Mouse (Mus musculus) midbrain, postnatal 0 days (tissue): Measurements from ENCODE around the gene Poc1a. TPM values are rescaled to one million over a fixed set of nuclear protein-coding genes. Genes with fewer than 3 reads are reported as not detected.

Experiments
- ATAC-seq: fragments of 200-750 bp; cut with Nextera tagmentation; 2 replicates; pipeline ENCODE4 v1.8.0; 2017; ENCODE audit warnings: moderate number of reproducible peaks, mild to moderate bottlenecking, moderate TSS enrichment, moderate library complexity; ENCODE audit not compliant: low FRiP score
- DNase-seq: peaks from one replicate; pipeline ENCODE4 v3.0.0-alpha.2; 2015; ENCODE audit warnings: low spot score
- H3K27ac ChIP-seq: fragments of 300-500 bp; sonication (generic); 2 replicates; pipeline ENCODE4 v1.5.1; 2014; ENCODE audit warnings: low read depth, mild to moderate bottlenecking, low read length, mixed read lengths
- H3K27me3 ChIP-seq: fragments of 300-500 bp; sonication (generic); 2 replicates; pipeline ENCODE4 v1.6.1; 2014; ENCODE audit warnings: low read length, control low read depth, mixed read lengths; ENCODE audit not compliant: insufficient read depth
- H3K36me3 ChIP-seq: fragments of 300-500 bp; sonication (generic); 2 replicates; pipeline ENCODE4 v1.6.1; 2014; ENCODE audit warnings: low read length, control low read depth, mixed read lengths; ENCODE audit not compliant: insufficient read depth
- H3K4me1 ChIP-seq: fragments of 300-500 bp; sonication (generic); 2 replicates; pipeline ENCODE4 v1.6.1; 2014; ENCODE audit warnings: mild to moderate bottlenecking, control low read depth, antibody characterized with exemption, low read length, mixed read lengths; ENCODE audit not compliant: insufficient read depth
- H3K4me2 ChIP-seq: fragments of 300-500 bp; sonication (generic); 2 replicates; pipeline ENCODE4 v1.6.1; 2014; ENCODE audit warnings: low read depth, mild to moderate bottlenecking, low read length, mixed read lengths; ENCODE audit not compliant: poor library complexity, severe bottlenecking
- H3K4me3 ChIP-seq: fragments of 300-500 bp; sonication (generic); 2 replicates; pipeline ENCODE4 v1.5.1; 2014; ENCODE audit warnings: low read depth, mild to moderate bottlenecking, low read length, moderate library complexity
- H3K9ac ChIP-seq: fragments of 300-500 bp; sonication (generic); replicated peaks from 2 replicates; pipeline ENCODE4 v1.6.1; 2014; ENCODE audit warnings: mild to moderate bottlenecking, low read length, moderate library complexity, mixed read lengths; ENCODE audit not compliant: poor library complexity, severe bottlenecking
- H3K9me3 ChIP-seq: fragments of 300-500 bp; sonication (generic); 2 replicates; pipeline ENCODE4 v1.6.1; 2016; ENCODE audit warnings: low read length, control low read depth
- CTCF ChIP-seq: IDR thresholded peaks from 2 replicates; pipeline ENCODE4 v1.5.1; 2016; ENCODE audit warnings: antibody characterized with exemption, mild to moderate bottlenecking
- WGBS: fragments of 180-500 bp; shearing (Covaris S2); extraction: QIAGEN DNeasy Blood & Tissue Kit; methylation state at CpG from one replicate; pipeline ENCODE4 v1.1.7; 2014; 5-methylcytosine and 5-hydroxymethylcytosine counted together
- polyA plus RNA-seq: library from polyadenylated mRNA; unstranded; fragments of >200 nt; fragmentation: Nextera tagmentation; extraction: Ambion mirVana; gene quantifications from 2 replicates; pipeline ENCODE4 v1.2.1, GENCODE M21; 2015
- total RNA-seq: library from RNA; depleted of rRNA; stranded (reverse); fragments of >200 nt; gene quantifications from 2 replicates; pipeline ENCODE4 v1.2.3, GENCODE M21; 2014

The Poc1a gene
- total and polyA plus RNA-seq, 2 experiments from 2014 or later: 6.5 to 9.8 TPM

DNA sequence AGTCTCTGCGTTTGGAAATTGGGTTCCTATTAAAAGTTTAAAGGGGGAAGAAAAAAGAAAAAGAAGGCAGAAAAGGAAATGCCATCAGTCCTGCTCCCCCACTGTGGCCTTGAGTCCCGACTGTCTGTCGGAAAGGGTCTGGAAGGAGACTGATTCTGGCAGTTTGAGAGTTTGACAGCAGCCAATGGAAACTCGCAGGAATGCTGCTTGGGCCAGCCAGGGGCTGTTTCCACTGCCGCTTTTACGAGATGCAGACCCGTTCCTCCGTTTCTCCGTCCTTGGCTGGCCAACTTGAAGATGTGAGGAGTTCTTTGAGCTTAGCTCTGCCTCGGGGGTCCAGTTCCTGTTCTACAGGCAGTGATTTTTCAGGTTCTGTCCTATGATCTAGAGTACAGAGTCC is 67.4 kb downstream of the Poc1a start:
- H3K27ac ChIP-seq: no peak overlapping the region
- WGBS: 69% methylated on average over 10 of the region's 10 CpGs
- H3K27me3 ChIP-seq: no peaks in the 10 kb centered on the region
- H3K4me1 ChIP-seq: no peaks in the 10 kb centered on the region
- ATAC-seq (no peak), DNase-seq (no peak)
- no peak overlapping the region for H3K9ac ChIP-seq
- no peak overlapping the region for H3K4me3 ChIP-seq
- no peaks in the 10 kb centered on the region for H3K9me3 ChIP-seq
- TF ChIP-seq CTCF: no peak
- no peak overlapping the region for H3K4me2 ChIP-seq
- no peaks in the 10 kb centered on the region for H3K36me3 ChIP-seq

DNA sequence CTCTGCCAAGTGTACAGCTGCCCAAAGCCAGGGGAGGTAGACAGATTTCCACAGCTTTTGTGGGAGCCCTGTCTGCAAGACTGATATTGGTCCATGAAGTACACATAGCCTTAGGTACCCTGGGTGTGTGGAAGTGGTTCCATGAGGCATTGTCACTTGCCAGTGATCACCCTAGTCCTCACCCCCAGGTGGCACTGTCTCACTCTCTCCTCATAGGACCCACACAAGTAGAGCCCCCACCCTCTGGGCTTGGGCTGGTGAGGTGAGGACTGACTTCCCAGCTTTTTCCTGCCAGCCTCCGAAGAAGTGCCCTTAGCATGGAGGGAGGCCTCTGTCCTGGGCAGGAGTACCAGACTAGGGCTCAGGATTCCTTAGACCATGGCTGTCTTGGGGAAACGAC is 68.2 kb downstream of the Poc1a start:
- no peaks in the 10 kb centered on the region for H3K4me1 ChIP-seq
- H3K9ac ChIP-seq: no peak overlapping the region
- no peak overlapping the region for H3K4me3 ChIP-seq
- DNase-seq (peak; percentile 51), ATAC-seq (peak; percentile 56; the same call in 1 of the 2 replicates)
- no peaks in the 10 kb centered on the region for H3K27me3 ChIP-seq
- H3K36me3 ChIP-seq: no peaks in the 10 kb centered on the region
- peak; percentile 71 for TF ChIP-seq CTCF
- no peak overlapping the region; the same call in 1 of the 2 replicates for H3K27ac ChIP-seq
- 71% methylated on average over 2 of the region's 2 CpGs for WGBS
- H3K9me3 ChIP-seq: no peaks in the 10 kb centered on the region
- no peak overlapping the region for H3K4me2 ChIP-seq

- 69% methylated on average over 6 of the region's 6 CpGs for WGBS
- Histone ChIP-seq H3K4me3 (no peak overlapping the region), H3K9me3 (no peaks in the 10 kb centered on the region), H3K9ac (no peak overlapping the region), H3K27ac (no peak overlapping the region), H3K4me1 (no peaks in the 10 kb centered on the region), H3K27me3 (no peaks in the 10 kb centered on the region), H3K4me2 (no peak overlapping the region), H3K36me3 (no peaks in the 10 kb centered on the region)
- ATAC-seq (no peak), DNase-seq (no peak)
- TF ChIP-seq CTCF: peak; percentile 6; the same call in 1 of the 2 replicates
Measured at GRCm38 (mm10) chr9:106351178-106351577, 70.3 kb downstream of the Poc1a start.

DNA sequence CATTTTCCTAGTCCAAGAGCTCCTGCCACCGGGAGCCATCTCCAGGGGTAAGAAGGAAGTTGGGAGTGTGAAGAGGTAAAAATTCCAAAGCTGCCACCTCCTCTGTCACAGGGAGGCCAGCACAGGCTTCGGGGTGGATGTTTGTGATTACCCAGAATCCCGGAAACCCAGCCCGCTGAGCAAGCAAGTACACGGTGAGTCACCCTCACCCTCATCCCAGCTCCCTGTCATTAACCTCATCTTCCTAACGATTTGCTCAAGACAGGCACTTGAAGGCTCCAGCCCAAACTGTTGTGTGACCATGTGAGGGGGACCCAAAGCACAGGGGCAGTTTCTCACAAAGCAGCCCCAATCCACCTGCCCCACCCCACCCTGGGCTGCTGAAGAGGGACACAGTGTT is 72.9 kb downstream of the Poc1a start:
- H3K4me2 ChIP-seq: no peak overlapping the region
- H3K4me3 ChIP-seq: no peak overlapping the region
- no peaks in the 10 kb centered on the region for H3K27me3 ChIP-seq
- no peak overlapping the region for H3K27ac ChIP-seq
- DNase-seq: no peak
- no peaks in the 10 kb centered on the region for H3K36me3 ChIP-seq
- no peak for TF ChIP-seq CTCF
- 71% methylated on average over 6 of the region's 6 CpGs for WGBS
- H3K9ac ChIP-seq: no peak overlapping the region
- H3K4me1 ChIP-seq: no peaks in the 10 kb centered on the region
- ATAC-seq: no peak
- H3K9me3 ChIP-seq: no peaks in the 10 kb centered on the region

GRCm38 (mm10) chr9:106354810-106355209 is 73.9 kb downstream of the Poc1a start:
- Histone ChIP-seq H3K4me3 (no peak overlapping the region), H3K4me1 (no peaks in the 10 kb centered on the region), H3K9ac (no peak overlapping the region), H3K36me3 (no peaks in the 10 kb centered on the region), H3K4me2 (no peak overlapping the region), H3K27me3 (no peaks in the 10 kb centered on the region), H3K9me3 (no peaks in the 10 kb centered on the region), H3K27ac (no peak overlapping the region)
- WGBS: 86% methylated on average over 6 of the region's 6 CpGs
- ATAC-seq: no peak
- no peak for TF ChIP-seq CTCF
- DNase-seq: no peak

DNA sequence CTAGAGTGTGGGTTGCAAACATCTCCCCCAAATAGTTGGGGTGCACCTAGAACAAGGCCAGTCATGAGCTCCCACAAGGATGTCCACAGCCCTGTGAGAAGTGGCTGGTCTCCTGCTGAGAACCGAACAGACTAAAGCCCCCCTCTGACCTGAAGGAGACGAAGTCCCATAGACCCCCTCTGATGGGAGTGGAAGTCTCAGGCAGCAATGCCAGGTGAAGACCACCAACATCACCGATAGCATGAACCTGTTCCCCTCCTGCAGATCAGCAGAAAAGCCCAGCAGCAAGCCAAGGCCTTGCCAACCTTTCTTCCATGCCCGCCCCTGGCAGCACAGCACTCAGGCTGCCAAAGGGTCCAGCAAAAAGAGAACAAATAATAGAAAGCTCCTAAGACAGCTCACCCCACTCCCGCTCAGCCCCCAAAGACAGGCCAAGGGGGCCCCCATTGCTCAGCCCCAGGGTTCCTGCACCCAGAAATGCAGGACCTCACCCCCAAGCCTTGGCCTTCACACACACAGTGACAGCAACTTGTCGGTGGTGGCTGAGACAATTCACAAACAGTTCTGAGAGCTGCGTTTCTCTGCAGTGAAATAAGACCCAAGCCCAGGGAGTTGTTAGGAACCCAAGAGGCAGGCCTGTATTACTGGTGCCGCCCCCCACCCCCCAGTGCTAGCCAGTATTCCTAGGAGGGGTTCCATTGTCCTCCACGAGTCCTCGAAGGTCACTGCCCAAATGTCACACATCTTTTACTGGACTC is 74.5 kb downstream of the Poc1a start:
- Histone ChIP-seq H3K27me3 (no peaks in the 10 kb centered on the region), H3K27ac (no peak overlapping the region), H3K4me2 (no peak overlapping the region), H3K4me3 (no peak overlapping the region), H3K9ac (no peak overlapping the region), H3K4me1 (no peaks in the 10 kb centered on the region), H3K9me3 (no peaks in the 10 kb centered on the region), H3K36me3 (no peaks in the 10 kb centered on the region)
- ATAC-seq: no peak
- 71% methylated on average over 10 of the region's 10 CpGs for WGBS
- TF ChIP-seq CTCF: no peak
- no peak for DNase-seq
